Mouse (Mus musculus) myocyte (in vitro differentiated cells): ENCODE data around the gene Ucp1.

Source experiments
- CEBPB ChIP-seq: IDR thresholded peaks from 2 replicates; pipeline ENCODE4 v1.6.1; 2011; ENCODE audit warnings: mild to moderate bottlenecking, moderate library complexity; ENCODE audit not compliant: poor library complexity, insufficient read depth, severe bottlenecking
- E2F4 ChIP-seq: IDR thresholded peaks from one replicate; pipeline ENCODE4 v1.6.1; 2011; ENCODE audit warnings: mild to moderate bottlenecking, control low read depth, moderate library complexity; ENCODE audit not compliant: insufficient read depth
- MAX ChIP-seq: IDR thresholded peaks from one replicate; pipeline ENCODE4 v1.6.1; 2011; ENCODE audit warnings: low read depth, mild to moderate bottlenecking, control low read depth
- MYOD1 ChIP-seq, 3 experiments: IDR thresholded peaks; one replicate each; pipeline ENCODE4 v1.6.1; 2011; ENCODE audit warnings: control low read depth in 2 of 3, low read depth in 2 of 3, mild to moderate bottlenecking in 2 of 3, moderate library complexity in 1 of 3; ENCODE audit not compliant: insufficient read length in 2 of 3, control insufficient read depth in 1 of 3
- MYOG ChIP-seq, 3 experiments: IDR thresholded peaks; one replicate each; pipeline ENCODE4 v1.6.1; 2011; ENCODE audit warnings: control low read depth in 2 of 3, low read depth in 2 of 3, mild to moderate bottlenecking in 2 of 3; ENCODE audit not compliant: insufficient read length in 2 of 3, control insufficient read depth in 1 of 3, insufficient read depth in 1 of 3
- POLR2A ChIP-seq: IDR thresholded peaks from one replicate; pipeline ENCODE4 v1.6.1; 2011; ENCODE audit warnings: low read depth, mild to moderate bottlenecking, control low read depth, moderate library complexity; ENCODE audit not compliant: insufficient read length
- POLR2AphosphoS2 ChIP-seq: IDR thresholded peaks from one replicate; pipeline ENCODE4 v1.6.1; 2011; ENCODE audit warnings: low read depth, control low read depth; ENCODE audit not compliant: insufficient read length
- SRF ChIP-seq: IDR thresholded peaks from one replicate; pipeline ENCODE4 v1.6.1; 2011; ENCODE audit warnings: low read depth; ENCODE audit not compliant: control insufficient read depth, insufficient read length

GRCm38 (mm10) chr8:83331899-83332697 is 41.9 kb downstream of the Ucp1 start, which contains the start of gene Elmod2:
- TF ChIP-seq MYOG (IDR thresholded peaks at IDR 0.05; ENCODE audit: control insufficient read depth in 1 of 3, insufficient read depth in 1 of 3, insufficient read length in 2 of 3, low read depth in 2 of 3) (peak in 1 of 3 experiments; percentile 43), POLR2A (peak; percentile 85), MAX (no peak), POLR2AphosphoS2 (peak; percentile 91), MYOD1 (IDR thresholded peaks at IDR 0.05; ENCODE audit: control insufficient read depth in 1 of 3, insufficient read length in 2 of 3, low read depth in 2 of 3) (peak in 1 of 3 experiments; percentile 25), CEBPB (no peak), E2F4 (peak; percentile 32), SRF (no peak)
